ENCODE assay signal across 13 mouse cellular contexts in the genomic region with DNA sequence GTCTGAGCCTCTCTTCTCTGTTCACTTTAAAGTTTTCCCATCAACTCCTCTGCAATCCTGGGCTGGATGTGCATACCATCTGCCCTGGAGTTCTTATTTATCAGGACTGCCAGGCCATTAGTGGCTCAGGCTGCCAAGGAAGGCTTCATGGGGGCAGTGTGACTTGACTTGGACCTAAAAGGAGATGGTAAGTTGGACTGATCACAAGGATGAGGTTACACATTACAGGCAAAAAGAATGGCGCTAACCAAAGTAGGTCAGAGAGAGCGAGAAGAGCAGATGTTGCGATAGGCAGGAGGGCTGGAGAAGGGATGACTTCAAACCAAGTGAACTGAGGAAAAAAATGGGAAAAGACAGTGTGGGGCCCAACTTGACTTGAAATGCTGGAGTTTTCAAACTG.
"Had no signal": no experiment of that assay in that cellular context is flagged by ENCODE, and none has a peak within 500 bp of the region (broad histone marks: within the 10 kb centered on the region; RNA-seq: fewer than 3 reads in every experiment).

No protein-coding gene starts in this region.

- H3K9ac ChIP-seq: limb, embryonic 12.5 days; liver, embryonic 13.5 days; liver, postnatal 0 days; lung, embryonic 15.5 days; midbrain, embryonic 13.5 days; neural tube, embryonic 15.5 days had no signal

- H3K4me1 ChIP-seq: limb, embryonic 12.5 days; liver, embryonic 13.5 days; lung, embryonic 15.5 days; midbrain, embryonic 13.5 days; neural tube, embryonic 15.5 days had no signal

- H3K4me3 ChIP-seq: left cerebral cortex, adult 2 months; limb, embryonic 12.5 days; liver, embryonic 13.5 days; lung, embryonic 15.5 days; midbrain, embryonic 13.5 days; myocyte; neural tube, embryonic 15.5 days had no signal

- H3K4me2 ChIP-seq: limb, embryonic 12.5 days; liver, embryonic 13.5 days; lung, embryonic 15.5 days; midbrain, embryonic 13.5 days; neural tube, embryonic 15.5 days had no signal

- H3K27me3 ChIP-seq: limb, embryonic 12.5 days; liver, embryonic 13.5 days; lung, embryonic 15.5 days; midbrain, embryonic 13.5 days; neural tube, embryonic 15.5 days had no signal

- H3K27ac ChIP-seq: left cerebral cortex, adult 2 months; limb, embryonic 12.5 days; liver, embryonic 13.5 days; lung, embryonic 15.5 days; midbrain, embryonic 13.5 days; neural tube, embryonic 15.5 days; stomach, postnatal 0 days had no signal

- H3K36me3 ChIP-seq: limb, embryonic 12.5 days; liver, embryonic 13.5 days; lung, embryonic 15.5 days; midbrain, embryonic 13.5 days; neural tube, embryonic 15.5 days had no signal

- ATAC-seq: liver, postnatal 0 days; midbrain, embryonic 13.5 days had no signal

- DNase-seq: kidney, adult 8-10 months; kidney, postnatal 10 days; liver; liver, embryonic 13.5 days; liver, postnatal 0 days; thymus, postnatal 4 days had no signal

- H3K9me3 ChIP-seq: limb, embryonic 12.5 days; liver, embryonic 13.5 days; lung, embryonic 15.5 days; midbrain, embryonic 13.5 days; neural tube, embryonic 15.5 days had no signal
